Mouse (Mus musculus) R1 (cell line): ENCODE results near the gene Tmem29.
A peak's percentile ranks its signal among the peaks of the same experiment; 100 is the strongest.
"Not testable (repeated sequence)": the region's sequence is repeated elsewhere in the genome, so short reads cannot be mapped to it uniquely, and the experiment has no call there.

Experiments used
- DNase-seq: peaks from one replicate; pipeline ENCODE4 v3.0.0-alpha.2; 2018; ENCODE audit warnings: low read depth, low spot score

The Tmem29 gene

GRCm38 (mm10) chrX:150458766-150459350, at the start of gene Tmem29:
Gene Tmem29 (minus strand): TSS chrX:150459154.
- DNase-seq, result peak; percentile 90

- no peak for DNase-seq
These were observed 49.7 kb upstream of the Tmem29 start for GRCm38 (mm10) chrX:150508696-150509095.

GRCm38 (mm10) chrX:150487811-150488210, 28.9 kb upstream of the Tmem29 start:
- not testable (repeated sequence) for DNase-seq

GRCm38 (mm10) chrX:150486314-150487030, 27.5 kb upstream of the Tmem29 start:
- not testable (repeated sequence) for DNase-seq

GRCm38 (mm10) chrX:150477854-150478780, 19.2 kb upstream of the Tmem29 start:
- DNase-seq, result peak; percentile 90

GRCm38 (mm10) chrX:150471416-150471815, 12.5 kb upstream of the Tmem29 start:
- DNase-seq, result no peak

GRCm38 (mm10) chrX:150468266-150468665, 9.3 kb upstream of the Tmem29 start:
- no peak for DNase-seq

- not testable (repeated sequence) for DNase-seq
These were observed 7.9 kb upstream of the Tmem29 start for GRCm38 (mm10) chrX:150466817-150467216.

- no peak for DNase-seq
These were observed 1.2 kb upstream of the Tmem29 start for GRCm38 (mm10) chrX:150460143-150460542.

GRCm38 (mm10) chrX:150459411-150459927, 515 bp upstream of the Tmem29 start:
- DNase-seq, result peak; percentile 12

- no peak for DNase-seq
These were observed 818 bp downstream of the Tmem29 start for GRCm38 (mm10) chrX:150458136-150458535.

GRCm38 (mm10) chrX:150440505-150441338, 18.2 kb downstream of the Tmem29 start:
- peak; percentile 91 for DNase-seq

- no peak for DNase-seq
These were observed 22.6 kb downstream of the Tmem29 start for GRCm38 (mm10) chrX:150436373-150436772.

- no peak for DNase-seq
These were observed 23.6 kb downstream of the Tmem29 start for GRCm38 (mm10) chrX:150435367-150435766.

- DNase-seq, result no peak
These were observed 45.4 kb downstream of the Tmem29 start for GRCm38 (mm10) chrX:150413505-150413904.
